Mouse (Mus musculus) midbrain, embryonic 16.5 days (tissue): ENCODE measurements around the gene Cnpy4. TPM values are rescaled to one million over a fixed set of nuclear protein-coding genes. Genes with fewer than 3 reads are reported as not detected.

Experiments used
- ATAC-seq: fragments of 200-750 bp; cut with Nextera tagmentation; 2 replicates; pipeline ENCODE4 v1.8.0; 2017; ENCODE audit warnings: moderate TSS enrichment
- H3K27ac ChIP-seq: fragments of 300-500 bp; sonication (generic); 2 replicates; pipeline ENCODE4 v1.5.1; 2014; ENCODE audit warnings: mild to moderate bottlenecking, low read length, mixed read lengths
- H3K27me3 ChIP-seq: fragments of 300-500 bp; sonication (generic); 2 replicates; pipeline ENCODE4 v1.6.1; 2014; ENCODE audit warnings: low read depth, low read length, mixed read lengths; ENCODE audit not compliant: control insufficient read depth, insufficient read depth
- H3K36me3 ChIP-seq: fragments of 300-500 bp; sonication (generic); 2 replicates; pipeline ENCODE4 v1.6.1; 2014; ENCODE audit warnings: mild to moderate bottlenecking, low read length, moderate library complexity, mixed read lengths; ENCODE audit not compliant: control insufficient read depth, insufficient read depth
- H3K4me1 ChIP-seq: fragments of 300-500 bp; sonication (generic); 2 replicates; pipeline ENCODE4 v1.6.1; 2014; ENCODE audit warnings: mild to moderate bottlenecking, low read length, mixed read lengths; ENCODE audit not compliant: control insufficient read depth, insufficient read depth
- H3K4me2 ChIP-seq: fragments of 300-500 bp; sonication (generic); 2 replicates; pipeline ENCODE4 v1.6.1; 2014; ENCODE audit warnings: mild to moderate bottlenecking, low read length, mixed read lengths
- H3K4me3 ChIP-seq: fragments of 300-500 bp; sonication (generic); 2 replicates; pipeline ENCODE4 v1.5.1; 2014; ENCODE audit warnings: low read depth, mild to moderate bottlenecking, low read length, moderate library complexity, mixed read lengths
- H3K9ac ChIP-seq: fragments of 300-500 bp; sonication (generic); 2 replicates; pipeline ENCODE4 v1.6.1; 2014; ENCODE audit warnings: low read depth, low read length, mixed read lengths
- H3K9me3 ChIP-seq: fragments of 300-500 bp; sonication (generic); replicated peaks from 2 replicates; pipeline ENCODE4 v1.6.1; 2014; ENCODE audit warnings: mild to moderate bottlenecking, low read length, mixed read lengths; ENCODE audit not compliant: control insufficient read depth, poor library complexity, severe bottlenecking
- WGBS: fragments of 180-500 bp; shearing (Covaris S2); extraction: QIAGEN DNeasy Blood & Tissue Kit; methylation state at CpG from one replicate; pipeline ENCODE4 v1.1.7; 2014; 5-methylcytosine and 5-hydroxymethylcytosine counted together
- polyA plus RNA-seq: library from polyadenylated mRNA; unstranded; fragments of >200 nt; fragmentation: Nextera tagmentation; extraction: Ambion mirVana; gene quantifications from 2 replicates; pipeline ENCODE4 v1.2.1, GENCODE M21; 2015

Gene Cnpy4
- polyA plus RNA-seq, 1 experiment from 2014 or later = 29.0 TPM

DNA sequence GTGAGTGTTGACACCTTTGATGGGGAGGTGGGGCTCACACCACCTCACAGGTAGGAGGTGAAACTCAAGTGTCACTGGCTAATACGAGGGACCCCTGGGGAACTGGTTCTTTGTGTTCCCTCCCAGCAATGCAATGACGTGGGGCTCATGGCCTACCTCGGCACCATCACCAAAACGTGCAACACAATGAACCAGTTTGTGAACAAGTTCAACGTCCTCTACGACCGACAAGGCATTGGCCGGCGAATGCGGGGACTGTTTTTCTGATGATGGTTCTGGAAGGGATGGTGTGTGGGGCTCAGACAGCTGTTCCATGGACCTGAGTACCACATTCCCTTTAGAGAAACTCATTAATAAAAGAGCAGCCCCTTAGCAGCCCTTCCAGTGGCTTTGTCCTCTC lies 23.7 kb upstream of the Cnpy4 start:
- no peak overlapping the region for H3K9ac ChIP-seq
- H3K36me3 ChIP-seq = peaks cover 42% of the 10 kb centered on the region
- no peaks in the 10 kb centered on the region for H3K9me3 ChIP-seq
- H3K4me1 ChIP-seq = peaks cover 19% of the 10 kb centered on the region
- no peak overlapping the region for H3K27ac ChIP-seq
- no peak for ATAC-seq
- H3K27me3 ChIP-seq = no peaks in the 10 kb centered on the region
- WGBS = 61% methylated on average over 10 of the region's 10 CpGs
- H3K4me3 ChIP-seq = no peak overlapping the region
- H3K4me2 ChIP-seq = no peak overlapping the region

DNA sequence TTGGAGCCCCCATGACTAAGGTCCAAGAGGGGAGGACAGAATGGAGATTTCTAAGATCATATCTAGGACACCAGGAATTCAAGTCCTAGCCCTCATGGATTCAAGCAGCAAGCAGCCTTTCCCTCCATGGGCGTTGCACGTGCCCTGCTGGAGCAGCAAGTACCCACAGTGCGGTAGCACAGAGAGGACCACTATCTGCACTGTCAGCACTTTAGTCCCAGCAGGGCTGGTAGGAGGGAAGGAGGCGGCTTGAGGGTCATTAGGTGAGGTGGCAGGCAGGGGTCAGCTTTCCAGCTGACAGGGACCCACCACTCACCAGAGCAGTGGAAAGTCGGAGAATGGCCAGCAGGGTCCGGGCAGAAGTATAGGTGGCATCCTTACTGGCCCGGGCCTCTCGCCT lies 21.7 kb upstream of the Cnpy4 start:
- Histone ChIP-seq H3K9me3 (no peaks in the 10 kb centered on the region), H3K36me3 (peaks cover 46% of the 10 kb centered on the region), H3K4me3 (no peak overlapping the region), H3K4me2 (no peak overlapping the region), H3K9ac (no peak overlapping the region), H3K27ac (no peak overlapping the region), H3K27me3 (no peaks in the 10 kb centered on the region), H3K4me1 (peaks cover 24% of the 10 kb centered on the region)
- 88% methylated on average over 8 of the region's 8 CpGs for WGBS
- no peak for ATAC-seq

DNA sequence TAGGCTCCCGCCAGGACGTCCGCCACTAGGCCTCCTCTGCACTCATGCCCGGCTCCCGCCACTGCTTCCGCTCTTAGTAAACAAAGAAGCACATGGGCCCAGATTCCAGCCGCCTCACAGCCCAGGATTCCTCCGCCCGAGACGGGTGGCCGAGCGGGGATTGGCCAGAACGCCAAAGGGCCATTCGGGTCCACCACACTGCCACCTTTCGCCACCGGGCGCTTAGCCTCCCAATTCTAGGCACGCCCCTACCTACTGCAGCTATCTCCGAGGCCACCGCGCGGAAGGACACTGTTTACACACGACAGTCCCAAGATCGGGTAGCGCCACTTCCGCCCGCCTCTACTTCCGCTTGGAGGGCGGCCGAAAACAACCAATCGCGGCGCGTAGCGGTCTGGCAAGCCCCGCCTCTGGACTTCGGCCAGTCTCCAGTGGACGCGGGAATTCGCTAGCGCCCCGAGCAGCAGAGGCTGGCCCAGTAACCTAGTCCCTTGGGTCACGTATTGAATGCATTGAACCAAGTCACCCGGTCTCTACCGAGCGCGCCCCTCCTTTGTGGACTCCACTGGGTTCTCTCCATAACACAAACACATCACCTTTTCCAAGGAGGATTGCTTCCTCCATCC lies 16.2 kb upstream of the Cnpy4 start:
- Histone ChIP-seq H3K27ac (peak overlapping the region; percentile 88), H3K36me3 (peaks cover 39% of the 10 kb centered on the region), H3K4me1 (peaks cover 25% of the 10 kb centered on the region), H3K4me3 (peak overlapping the region; percentile 80), H3K9ac (peak overlapping the region; percentile 60), H3K4me2 (peak overlapping the region; percentile 93), H3K27me3 (no peaks in the 10 kb centered on the region), H3K9me3 (no peaks in the 10 kb centered on the region)
- ATAC-seq = peak; percentile 87
- under 1% methylated on average over 47 of the region's 47 CpGs for WGBS

DNA sequence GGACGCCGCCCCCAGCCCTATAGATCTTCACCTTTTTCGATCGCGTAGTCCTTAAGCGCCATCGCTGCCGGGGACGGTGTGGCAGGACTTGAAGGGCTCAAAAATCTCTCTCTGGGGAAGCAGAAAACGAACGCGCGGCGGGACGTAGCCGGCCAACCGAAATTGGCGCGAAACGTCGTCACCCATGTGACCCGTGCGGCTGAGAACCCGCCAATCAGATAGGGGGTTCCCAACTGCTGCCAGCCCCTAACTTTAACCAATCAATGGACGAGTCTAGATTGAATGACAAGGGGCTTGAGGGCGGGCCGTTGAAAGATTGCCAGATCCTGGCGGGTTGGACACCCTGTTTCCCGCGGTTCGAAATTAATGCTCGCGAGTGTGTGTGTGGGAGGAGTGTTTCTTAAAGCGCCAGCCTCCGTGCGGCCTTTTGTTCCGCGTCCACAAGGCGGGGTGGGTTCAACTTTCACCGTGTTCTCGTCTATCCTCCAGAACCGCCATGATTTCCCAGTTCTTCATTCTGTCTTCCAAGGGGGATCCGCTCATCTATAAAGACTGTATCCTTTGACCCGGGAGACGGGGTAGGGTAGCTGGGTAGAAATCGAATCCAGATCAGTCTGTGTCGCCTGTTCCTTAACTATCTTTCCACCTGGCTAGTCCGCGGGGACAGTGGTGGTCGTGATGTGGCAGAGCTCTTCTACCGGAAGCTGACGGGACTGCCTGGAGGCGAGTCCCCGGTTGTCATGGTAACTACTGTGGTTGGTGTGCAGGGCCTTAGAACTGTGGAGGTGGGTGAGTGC lies 15.4 kb upstream of the Cnpy4 start, which contains the start of the genes Ap4m1 and Mcm7:
Ap4m1 (plus strand) TSS at position 308 of the 797 bp plus-strand sequence.
Mcm7 (minus strand) TSS at position 728 of the 797 bp plus-strand sequence.
- peak within 1 kb of the TSS; percentile 80 for H3K4me3 ChIP-seq
- H3K9ac ChIP-seq = peak within 1 kb of the TSS; percentile 66
- H3K4me2 ChIP-seq = peak within 1 kb of the TSS; percentile 93
- peaks cover 25% of the 10 kb centered on the region for H3K4me1 ChIP-seq
- peak; percentile 95 for ATAC-seq
- peak within 1 kb of the TSS; percentile 90 for H3K27ac ChIP-seq
- no peaks in the 10 kb centered on the region for H3K9me3 ChIP-seq
- WGBS = under 1% methylated on average over 54 of the region's 54 CpGs
- no peaks in the 10 kb centered on the region for H3K27me3 ChIP-seq
- H3K36me3 ChIP-seq = peaks cover 37% of the 10 kb centered on the region

DNA sequence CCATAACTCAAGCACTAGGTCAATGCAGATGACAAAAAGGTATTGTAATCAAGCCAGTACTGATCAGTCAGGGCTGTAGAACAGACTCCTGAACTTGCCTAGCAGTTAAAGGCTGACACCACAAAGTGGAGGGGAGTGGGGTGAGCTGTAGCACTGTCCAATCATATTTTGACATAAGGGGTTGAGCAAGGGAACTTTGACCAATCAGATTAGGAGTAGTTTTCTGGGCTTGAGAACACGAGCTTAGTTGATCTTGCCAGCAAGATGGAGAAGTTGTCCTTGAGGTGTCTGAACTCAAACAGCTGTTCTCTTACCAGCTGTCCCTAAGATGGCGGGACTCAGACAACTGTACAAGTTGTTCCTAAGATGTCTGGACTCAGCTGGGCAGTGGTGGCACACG lies 14.1 kb upstream of the Cnpy4 start:
- no peak overlapping the region for H3K9ac ChIP-seq
- H3K9me3 ChIP-seq = no peaks in the 10 kb centered on the region
- H3K4me1 ChIP-seq = peaks cover 25% of the 10 kb centered on the region
- H3K27me3 ChIP-seq = no peaks in the 10 kb centered on the region
- no peak overlapping the region for H3K27ac ChIP-seq
- peak overlapping the region; percentile 93 for H3K4me2 ChIP-seq
- WGBS = 85% methylated on average over 3 of the region's 3 CpGs
- H3K36me3 ChIP-seq = peaks cover 41% of the 10 kb centered on the region
- H3K4me3 ChIP-seq = no peak overlapping the region
- ATAC-seq = no peak

DNA sequence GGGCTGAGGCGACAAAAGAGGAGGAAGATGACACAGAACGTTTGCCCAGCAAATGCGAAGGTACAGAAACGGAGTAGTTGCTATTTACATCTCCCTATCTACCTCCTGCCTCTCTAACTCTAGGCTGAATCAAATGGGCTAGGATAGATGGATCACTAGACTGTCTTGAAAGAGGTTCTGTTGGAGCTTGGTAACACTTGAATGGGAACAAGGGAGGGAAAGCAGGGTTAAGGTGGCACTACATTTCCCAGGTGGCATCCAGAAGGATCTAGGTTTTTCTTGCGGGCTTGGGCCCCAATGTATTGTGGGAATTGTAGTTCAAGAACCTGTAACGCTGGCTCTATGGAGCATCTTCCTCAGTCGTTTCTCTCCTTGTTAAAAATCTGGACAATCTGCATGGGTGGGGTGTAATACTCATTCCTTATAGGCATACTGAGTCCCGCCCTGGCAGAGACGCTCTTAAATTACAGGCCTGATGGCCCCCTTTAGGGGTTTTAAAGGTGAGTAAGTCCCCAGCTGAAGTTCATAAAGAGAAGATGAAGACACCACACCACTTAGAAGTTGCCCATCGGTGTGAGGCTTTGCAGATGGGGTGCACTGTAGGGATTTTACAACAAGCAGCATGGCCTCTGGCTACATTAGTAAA lies 499 bp downstream of the Cnpy4 start:
- Histone ChIP-seq H3K4me2 (peak overlapping the region; percentile 68), H3K9ac (peak overlapping the region; percentile 81), H3K27ac (peak overlapping the region; percentile 82), H3K36me3 (peaks cover 12% of the 10 kb centered on the region), H3K4me3 (peak overlapping the region; percentile 80), H3K4me1 (peaks cover 18% of the 10 kb centered on the region), H3K27me3 (no peaks in the 10 kb centered on the region), H3K9me3 (no peaks in the 10 kb centered on the region)
- ATAC-seq = peak; percentile 87
- WGBS = 1% methylated on average over 10 of the region's 10 CpGs

DNA sequence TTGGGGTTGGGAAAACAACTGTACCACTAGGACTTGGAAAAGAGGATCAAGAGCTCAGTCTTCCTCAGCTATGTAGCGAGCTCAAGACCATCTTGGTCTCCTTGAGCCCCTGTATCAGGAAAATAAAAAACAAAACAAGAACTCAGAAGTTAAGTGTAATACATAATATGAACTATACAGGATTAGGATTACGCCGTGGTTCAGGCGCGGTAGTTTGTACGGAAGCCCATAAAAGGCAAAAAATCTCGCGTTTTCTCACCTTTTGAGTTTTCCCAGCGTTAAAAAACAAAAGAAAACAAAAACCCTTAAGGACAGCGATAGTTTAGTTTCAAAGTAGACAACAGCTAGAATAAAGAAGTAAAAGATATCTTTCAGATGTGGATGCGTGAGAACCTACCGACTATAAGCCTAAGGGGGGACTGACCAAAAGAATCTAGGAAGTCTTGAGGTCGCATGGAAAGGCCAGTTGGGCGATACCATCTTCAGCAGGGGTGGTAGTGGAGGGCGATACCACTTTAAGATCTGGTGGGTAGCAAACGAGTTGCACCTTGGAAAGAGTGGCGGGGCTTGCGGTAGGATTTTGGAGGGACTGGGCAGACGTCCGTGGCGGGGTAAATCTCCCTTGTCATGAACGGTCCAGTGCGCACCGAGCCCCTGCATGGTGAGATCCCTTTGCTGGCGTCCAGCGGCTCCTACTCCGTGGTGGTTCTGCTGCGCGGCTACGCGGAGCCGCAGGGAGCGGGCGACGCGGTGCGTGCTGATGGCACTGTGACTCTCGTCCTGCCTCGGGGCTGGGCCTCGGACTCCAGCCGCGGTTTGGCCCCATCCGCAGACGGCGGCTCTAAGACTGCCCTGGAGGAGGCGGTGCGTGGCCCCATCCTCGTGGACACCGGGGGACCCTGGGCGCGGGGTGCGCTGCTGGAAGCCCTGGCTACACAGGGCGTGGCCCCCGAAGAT lies 6.8 kb downstream of the Cnpy4 start, which contains the start of gene Mblac1:
Mblac1 (plus strand) TSS at position 544 of the 957 bp plus-strand sequence.
- H3K9ac ChIP-seq = peak within 1 kb of the TSS; percentile 94
- no peaks in the 10 kb centered on the region for H3K9me3 ChIP-seq
- peak; percentile 86 for ATAC-seq
- H3K36me3 ChIP-seq = peaks cover 12% of the 10 kb centered on the region
- H3K4me3 ChIP-seq = peak within 1 kb of the TSS; percentile 73
- peak within 1 kb of the TSS; percentile 89 for H3K27ac ChIP-seq
- peaks cover 18% of the 10 kb centered on the region for H3K4me1 ChIP-seq
- 7% methylated on average over 54 of the region's 54 CpGs for WGBS
- H3K27me3 ChIP-seq = no peaks in the 10 kb centered on the region
- H3K4me2 ChIP-seq = peak within 1 kb of the TSS; percentile 85

DNA sequence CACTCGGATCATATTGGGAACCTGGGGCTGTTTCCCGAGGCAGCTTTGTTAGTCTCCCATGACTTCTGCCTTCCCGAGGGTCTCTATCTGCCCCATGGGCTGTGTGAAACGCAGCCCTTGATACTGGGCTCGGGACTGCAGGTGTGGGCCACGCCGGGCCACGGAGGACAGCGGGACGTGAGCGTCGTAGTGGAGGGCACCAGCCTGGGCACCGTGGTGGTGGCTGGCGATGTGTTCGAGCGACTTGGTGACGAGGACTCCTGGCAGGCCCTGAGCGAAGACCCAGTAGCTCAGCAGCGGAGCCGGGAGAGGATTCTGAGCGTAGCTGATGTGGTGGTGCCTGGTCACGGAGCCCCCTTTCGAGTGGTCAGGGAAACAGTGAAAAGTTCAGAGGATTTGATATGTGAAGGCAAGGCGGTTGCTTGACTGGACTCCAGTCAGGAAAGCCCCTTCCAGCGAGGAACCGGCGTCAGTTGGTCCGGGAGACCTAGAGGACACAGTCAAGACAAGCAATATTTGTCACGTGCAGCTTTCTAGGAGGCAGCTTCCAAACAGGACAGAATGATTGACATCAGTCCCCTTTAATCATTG lies 7.6 kb downstream of the Cnpy4 start:
- H3K4me3 ChIP-seq = peak overlapping the region; percentile 73
- H3K4me2 ChIP-seq = peak overlapping the region; percentile 85
- H3K9me3 ChIP-seq = no peaks in the 10 kb centered on the region
- H3K9ac ChIP-seq = peak overlapping the region; percentile 94
- under 1% methylated on average over 29 of the region's 29 CpGs for WGBS
- peak; percentile 70 for ATAC-seq
- H3K27ac ChIP-seq = peak overlapping the region; percentile 89
- peaks cover 18% of the 10 kb centered on the region for H3K4me1 ChIP-seq
- H3K36me3 ChIP-seq = peaks cover 12% of the 10 kb centered on the region
- no peaks in the 10 kb centered on the region for H3K27me3 ChIP-seq
